Mouse (Mus musculus) adrenal gland (tissue): ENCODE measurements at regions not wholly inside any gene's neighbourhood (a gene's known extent, or its start where the extent isn't known, plus 50 kb on each side); places are given as distances from the start of the nearest gene placed in this dataset.
"Not testable (repeated sequence)": the region's sequence is repeated elsewhere in the genome, so short reads cannot be mapped to it uniquely, and the experiment has no call there.

Experiments
- intact Hi-C: fragments of 180-260 bp; cut with DNase I; formaldehyde crosslinking; loops from one replicate; pipeline ENCODE4 v1.15.1; 2025

DNA sequence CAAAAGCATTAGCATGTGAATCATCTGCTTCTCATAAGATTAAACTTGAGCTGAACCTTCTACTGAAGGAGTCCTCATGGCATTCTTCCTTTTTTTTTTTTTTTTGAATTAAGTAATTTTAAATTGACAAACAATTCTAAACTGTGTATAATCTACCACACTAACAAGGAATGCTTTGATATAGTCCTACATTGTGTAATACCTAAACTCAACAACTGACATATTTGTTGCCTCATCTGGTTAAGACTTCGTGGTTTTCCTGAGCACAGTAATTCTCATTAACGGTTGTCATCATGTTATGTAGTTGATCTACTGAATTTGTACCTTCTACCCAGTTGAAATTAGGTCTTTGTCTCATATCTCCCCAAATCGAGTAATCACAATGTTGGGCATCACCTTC lies 83.9 kb upstream of the Hcrtr2 start:
- intact Hi-C loops = no loop called here

DNA sequence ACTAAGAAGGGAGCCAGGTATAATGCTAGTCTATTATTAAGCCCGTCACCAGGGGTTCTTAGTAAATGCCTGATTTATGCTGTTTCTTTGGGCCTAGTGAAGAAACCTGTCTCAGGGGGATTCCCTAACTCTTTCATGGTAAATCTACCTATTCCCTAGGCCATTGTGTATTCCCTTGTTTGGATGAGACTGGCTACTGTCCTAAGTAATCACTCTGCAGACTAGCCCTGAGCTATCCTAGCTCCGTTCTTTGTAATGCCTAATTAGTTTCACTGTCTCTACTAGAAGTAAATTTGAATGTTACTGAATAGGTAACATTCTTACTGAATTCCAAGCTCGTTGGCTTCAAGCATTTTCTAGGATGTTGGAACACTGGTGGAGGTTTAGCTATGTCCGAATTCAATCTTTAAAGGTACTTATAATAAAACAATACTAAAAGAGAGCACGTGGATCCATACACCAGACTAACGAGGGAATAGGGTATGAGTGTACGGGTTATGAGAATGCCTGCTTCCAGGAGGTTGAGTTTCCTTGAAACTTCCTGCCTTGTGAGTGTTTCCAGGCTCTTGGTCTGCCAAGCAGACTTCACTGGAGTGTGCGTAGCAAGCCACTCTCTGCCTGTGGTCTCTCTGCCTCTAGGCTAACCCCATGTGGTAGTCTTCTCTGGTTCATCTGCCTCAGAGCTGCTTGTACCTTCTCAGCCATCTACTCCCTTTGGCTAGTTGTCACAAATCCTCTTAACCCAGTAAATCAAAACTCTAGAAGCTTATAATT lies 78.4 kb upstream of the Hcrtr2 start:
- intact Hi-C loops = not testable (repeated sequence)

DNA sequence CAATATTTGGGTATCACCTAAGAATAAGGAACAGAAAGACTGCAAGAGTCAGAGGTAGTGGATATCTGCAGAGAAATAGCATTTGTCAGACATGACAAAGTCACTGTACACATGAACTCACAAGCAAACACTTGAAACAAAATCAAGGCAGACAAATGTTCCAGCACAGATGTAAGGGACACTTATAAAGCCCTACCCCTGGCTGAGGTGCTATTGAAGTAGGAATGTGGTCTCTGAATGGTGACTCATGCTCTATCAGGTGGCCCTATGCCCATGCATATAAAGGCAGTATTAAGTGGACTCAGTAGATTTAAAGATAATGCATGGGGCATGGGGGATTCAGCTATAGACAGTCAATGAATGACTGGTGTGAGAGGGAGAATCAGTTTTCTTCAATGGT lies 77.2 kb upstream of the Hcrtr2 start:
- intact Hi-C loops = no loop called here

DNA sequence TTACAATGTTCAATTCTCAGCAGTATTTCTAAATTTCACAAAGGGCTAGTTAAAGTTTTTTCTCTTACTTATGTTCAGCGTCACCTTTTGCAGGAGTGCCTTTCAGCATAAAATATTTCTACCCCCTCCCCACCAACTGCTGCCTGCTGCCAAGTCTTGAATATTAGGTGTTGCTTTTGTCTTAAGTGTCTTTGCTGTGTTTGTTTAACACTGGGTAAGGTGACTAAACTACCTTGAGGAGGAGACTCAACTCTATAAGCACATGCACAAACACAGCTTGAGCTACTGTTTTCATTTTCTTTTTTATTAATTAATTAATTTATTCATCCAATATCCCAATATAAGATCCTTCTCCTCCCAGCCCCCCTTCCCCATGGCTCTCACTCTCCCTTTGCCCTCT lies 70.1 kb upstream of the Hcrtr2 start:
- intact Hi-C loops = loop anchor here (5.0 kb wide), 2 partner anchors 269 to 984 kb away; no protein-coding TSS in a partner anchor

DNA sequence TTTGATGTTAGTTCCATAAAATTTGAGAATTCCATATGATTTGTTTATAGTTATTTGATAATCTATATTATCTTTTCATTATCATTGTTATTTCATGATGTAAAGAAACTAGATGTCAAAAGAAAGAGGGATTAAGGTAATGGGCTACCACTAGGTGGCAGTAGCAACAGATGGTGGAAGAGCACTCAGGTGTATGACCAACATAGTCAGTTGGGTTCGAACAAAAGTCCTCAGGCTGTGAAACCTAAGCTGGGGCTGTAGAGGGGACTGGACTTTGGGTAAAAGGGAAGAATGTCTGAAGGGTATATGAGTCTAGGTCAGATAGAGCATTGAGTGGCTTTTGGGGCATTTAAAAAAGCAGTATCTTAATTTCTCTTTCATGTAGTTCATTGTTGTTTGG lies 67.2 kb upstream of the Hcrtr2 start:
- intact Hi-C loops = loop anchor here (5.0 kb wide), 2 partner anchors 271 to 986 kb away; no protein-coding TSS in a partner anchor
